Mouse (Mus musculus) left cerebral cortex, postnatal 10 days (tissue): ENCODE data around the gene Rab42. TPM values are rescaled to one million over a fixed set of nuclear protein-coding genes. Genes with fewer than 3 reads are reported as not detected.
A peak's percentile ranks its signal among the peaks of the same experiment; 100 is the strongest.

Experiments used
- DNase-seq, 2 experiments: peaks; one replicate each; pipeline ENCODE4 v3.0.0; 2021 to 2022; ENCODE audit warnings: low spot score in 2 of 2, mixed read lengths in 1 of 2; ENCODE audit errors: extremely low spot score in 1 of 2
- intact Hi-C: fragments of 180-260 bp; cut with DNase I; formaldehyde crosslinking; loops from one replicate; pipeline ENCODE4 v1.15.1; 2025
- total RNA-seq, 2 experiments: library from RNA; stranded (reverse); gene quantifications; 2 replicates each; pipeline ENCODE4 v1.2.3; 2021

Gene Rab42
- total RNA-seq = 1 to 10 TPM in 1 of 2 experiments, under 1 TPM in 1; 0.79 to 1.3 TPM

DNA sequence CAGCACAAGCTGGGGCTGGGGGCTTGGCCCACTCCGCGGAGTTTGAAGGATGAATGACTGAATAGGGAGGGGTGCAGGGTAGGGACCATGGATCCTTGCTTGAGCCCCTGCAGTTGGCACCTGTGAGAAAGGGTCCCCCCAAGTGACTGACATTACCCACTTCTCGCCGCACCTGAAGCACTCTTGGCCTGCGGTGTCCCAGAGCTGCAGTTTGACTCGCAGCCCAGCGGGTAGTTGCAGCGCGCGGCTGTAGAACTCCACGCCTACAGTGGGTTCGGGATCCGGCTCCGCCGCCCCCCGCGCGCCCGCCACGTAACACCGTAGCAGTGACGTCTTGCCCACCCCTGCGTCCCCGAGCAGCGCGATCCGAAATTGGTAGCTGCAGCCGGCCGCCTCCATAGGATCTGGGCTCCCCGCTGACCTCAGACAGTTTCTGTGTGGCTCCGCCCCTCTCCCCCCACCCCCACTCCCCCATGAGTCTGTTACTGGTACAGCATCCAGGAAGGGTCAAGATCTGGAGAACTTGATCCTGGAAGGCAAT, at the start of gene Rab42:
TSS of gene Rab42 (minus strand) at position 447 of the 541 bp plus-strand sequence.
- intact Hi-C loops = no loop called here
- peak; percentile 34 to 82 for DNase-seq

GRCm38 (mm10) chr4:132352739-132353138, 49.6 kb upstream of the Rab42 start:
- intact Hi-C loops = loop anchor here (10.0 kb wide), 1 partner anchor 162 kb away; the partner anchor contains the start of gene Sesn2
- DNase-seq = no peak

DNA sequence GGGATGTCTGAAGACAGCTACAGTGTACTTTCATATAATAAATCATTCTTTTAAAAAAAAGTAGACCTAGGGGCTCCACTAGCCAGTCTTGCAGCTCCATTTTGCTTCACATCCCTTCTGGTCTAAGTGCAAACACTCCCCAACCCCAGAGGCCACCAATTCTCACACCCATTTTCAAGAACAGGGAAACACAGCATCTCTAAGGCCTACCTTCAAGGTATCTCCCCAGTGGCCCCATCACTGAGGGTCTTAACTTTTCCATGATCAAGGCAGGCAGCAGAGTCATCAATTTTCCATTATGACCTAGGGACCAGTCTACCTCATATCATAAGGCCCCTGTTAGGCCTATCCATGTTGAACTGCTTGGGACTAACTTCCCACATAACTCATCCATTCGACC, 48.2 kb upstream of the Rab42 start:
- intact Hi-C loops = loop anchor here (10.0 kb wide), 1 partner anchor 163 kb away; the partner anchor contains the start of gene Sesn2
- no peak for DNase-seq

- no peak for DNase-seq
- intact Hi-C loops = loop anchor here (10.0 kb wide), 1 partner anchor 164 kb away; the partner anchor contains the start of gene Sesn2
Observed at GRCm38 (mm10) chr4:132350854-132351253, 47.7 kb upstream of the Rab42 start.

GRCm38 (mm10) chr4:132350123-132350740, 47.0 kb upstream of the Rab42 start:
- DNase-seq = no peak
- intact Hi-C loops = loop anchor here (10.0 kb wide), 1 partner anchor 165 kb away; the partner anchor contains the start of gene Sesn2

GRCm38 (mm10) chr4:132349495-132350122, 46.4 kb upstream of the Rab42 start:
- intact Hi-C loops = loop anchor here (5.0 to 10.0 kb wide), 3 partner anchors 52 to 165 kb away; partner anchors contain the start of genes Sesn2 and Taf12

DNA sequence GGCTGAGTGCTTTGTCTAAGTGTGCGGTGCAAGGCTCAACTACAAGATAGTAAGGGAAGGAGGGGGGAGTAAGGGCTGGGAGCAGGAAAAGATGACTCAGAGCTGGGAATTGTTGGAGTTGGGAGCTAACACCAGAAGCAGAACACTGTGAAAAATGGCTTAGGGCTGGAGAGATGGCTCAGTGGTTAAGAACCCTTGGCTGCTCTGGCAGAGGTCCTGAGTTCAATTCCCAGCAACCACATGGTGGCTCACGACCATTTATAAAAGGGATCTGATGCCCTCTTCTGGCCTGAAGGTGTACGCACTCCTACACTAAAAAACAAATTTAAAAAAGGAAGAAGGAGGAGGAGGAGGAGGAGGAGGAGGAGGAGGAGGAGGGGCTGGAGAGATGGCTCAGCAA, 43.5 kb upstream of the Rab42 start:
- intact Hi-C loops = loop anchor here (5.0 kb wide), 2 partner anchors 49 to 74 kb away; partner anchors contain the start of gene Taf12
- DNase-seq = no peak

More at GRCm38 (mm10) chr4:132349495-132350122, 46.4 kb upstream of the Rab42 start:
- DNase-seq = no peak

GRCm38 (mm10) chr4:132346261-132346660, 43.1 kb upstream of the Rab42 start:
- no peak for DNase-seq
- intact Hi-C loops = loop anchor here (5.0 kb wide), 2 partner anchors 49 to 74 kb away; partner anchors contain the start of gene Taf12

DNA sequence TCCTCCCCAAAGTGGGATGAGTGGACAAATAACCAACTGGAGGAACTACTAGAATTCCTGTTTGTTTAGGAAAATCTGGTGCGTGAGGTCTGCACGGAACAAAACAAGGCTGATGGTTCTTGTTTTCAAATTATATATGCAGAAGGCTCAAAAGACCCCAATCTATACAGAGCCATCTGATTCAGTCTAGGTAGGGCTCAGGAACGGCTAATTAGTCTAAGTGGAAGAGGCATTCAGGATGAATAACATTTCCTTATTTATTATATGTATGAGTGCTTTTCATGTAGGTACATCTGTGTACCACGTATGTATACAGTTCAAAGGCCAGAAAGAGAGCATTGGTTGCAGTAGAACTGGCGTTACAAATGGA, 42.6 kb upstream of the Rab42 start:
- DNase-seq = no peak
- intact Hi-C loops = loop anchor here (5.0 kb wide), 2 partner anchors 49 to 74 kb away; partner anchors contain the start of gene Taf12

DNA sequence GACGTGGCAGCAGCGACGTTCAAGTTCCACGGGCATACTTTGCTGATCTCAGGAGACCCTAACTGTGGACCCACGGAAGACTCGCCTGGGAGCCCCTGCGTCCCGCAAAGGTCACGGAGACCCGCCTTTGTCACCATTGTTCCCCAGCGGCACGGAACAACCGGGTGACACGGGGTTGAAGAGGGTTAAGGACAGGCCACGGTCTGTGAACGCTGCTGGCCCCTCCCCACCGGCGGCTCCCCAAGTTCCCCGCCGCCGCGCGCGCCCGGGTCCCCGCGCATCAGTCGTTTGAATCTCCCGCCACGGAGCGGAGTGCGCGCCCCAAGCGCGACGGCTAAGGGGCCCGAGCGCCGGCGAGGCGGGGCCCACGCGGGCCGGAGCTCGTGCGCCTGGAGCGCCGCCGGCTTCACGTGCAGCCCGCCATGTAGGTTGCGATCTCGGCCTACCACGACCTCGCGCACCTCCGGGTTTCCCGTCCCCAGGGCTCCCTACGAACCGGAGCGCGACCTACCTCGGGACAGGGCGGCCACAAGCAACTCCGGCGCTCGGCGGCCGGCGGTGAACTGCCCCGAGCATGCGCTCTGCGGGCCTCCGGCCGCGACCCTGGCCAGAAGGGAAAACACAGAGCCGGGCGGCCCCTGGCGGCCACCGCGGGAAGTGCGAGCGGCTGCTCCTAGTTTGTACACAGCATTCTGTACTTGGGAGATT, 42.1 kb upstream of the Rab42 start:
- peak; percentile 91 to 94 for DNase-seq
- intact Hi-C loops = loop anchor here (5.0 kb wide), 2 partner anchors 48 to 73 kb away; partner anchors contain the start of gene Taf12

DNA sequence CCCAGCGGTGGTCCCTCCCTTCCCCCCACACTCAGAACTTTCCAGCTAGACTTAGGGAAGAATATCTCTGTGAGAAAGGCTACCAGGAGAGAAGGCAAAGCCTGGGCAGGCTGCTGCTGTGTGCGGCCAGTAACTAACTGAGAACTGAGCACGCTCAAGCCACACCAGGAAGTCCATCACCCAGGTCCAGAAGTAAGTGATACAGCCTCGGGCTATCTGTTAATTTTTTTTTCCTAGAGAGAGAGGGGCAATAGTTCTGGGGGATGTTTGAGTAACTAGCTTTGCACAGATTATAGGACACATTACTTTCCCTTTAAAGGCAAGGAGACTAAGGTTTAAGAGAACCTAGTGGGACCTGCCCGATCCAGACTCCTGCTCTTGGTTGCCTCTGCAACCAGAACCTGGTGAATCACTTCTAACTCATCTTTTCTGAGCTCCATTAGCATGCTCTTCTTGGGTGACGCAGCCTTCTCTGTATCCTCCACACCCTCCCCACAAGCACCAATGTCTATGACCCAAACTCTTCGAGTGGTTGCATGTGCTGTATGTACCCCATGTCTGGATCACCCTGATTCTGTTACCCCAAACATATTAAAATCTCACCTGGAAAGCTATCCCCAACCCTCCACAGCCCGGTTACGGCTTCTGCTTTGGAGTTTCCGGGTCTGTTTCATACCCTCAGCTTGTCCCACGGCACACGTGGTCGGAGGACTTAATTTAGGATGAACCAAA, 41.4 kb upstream of the Rab42 start:
- DNase-seq = no peak
- intact Hi-C loops = loop anchor here (5.0 kb wide), 2 partner anchors 47 to 72 kb away; partner anchors contain the start of gene Taf12

DNA sequence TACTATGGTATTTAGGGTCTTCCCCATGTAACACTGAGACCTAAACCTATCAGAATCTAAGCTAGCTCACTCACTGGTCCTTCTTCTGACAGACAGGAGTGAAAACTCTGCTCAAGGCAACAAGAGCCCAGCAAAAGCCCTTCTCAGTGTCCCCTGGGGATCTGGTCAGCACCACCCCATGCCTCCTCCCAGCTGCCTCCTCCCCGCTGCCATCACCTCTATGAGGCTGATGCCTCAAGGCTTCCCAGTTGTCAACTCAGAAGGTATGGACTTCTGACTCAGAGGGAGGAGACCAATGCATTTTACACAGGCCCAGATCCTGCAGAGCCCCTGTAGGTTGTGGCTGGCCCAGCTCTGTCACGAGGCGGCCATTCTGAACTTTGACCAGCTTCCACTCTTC, 38.3 kb upstream of the Rab42 start:
- intact Hi-C loops = no loop called here
- DNase-seq = no peak

GRCm38 (mm10) chr4:132338943-132339342, 35.8 kb upstream of the Rab42 start:
- intact Hi-C loops = no loop called here
- peak; percentile 28 to 69 for DNase-seq

GRCm38 (mm10) chr4:132332880-132333279, 29.7 kb upstream of the Rab42 start:
- intact Hi-C loops = no loop called here
- DNase-seq = no peak

- intact Hi-C loops = no loop called here
- no peak for DNase-seq
Observed at GRCm38 (mm10) chr4:132331960-132332359, 28.8 kb upstream of the Rab42 start.

DNA sequence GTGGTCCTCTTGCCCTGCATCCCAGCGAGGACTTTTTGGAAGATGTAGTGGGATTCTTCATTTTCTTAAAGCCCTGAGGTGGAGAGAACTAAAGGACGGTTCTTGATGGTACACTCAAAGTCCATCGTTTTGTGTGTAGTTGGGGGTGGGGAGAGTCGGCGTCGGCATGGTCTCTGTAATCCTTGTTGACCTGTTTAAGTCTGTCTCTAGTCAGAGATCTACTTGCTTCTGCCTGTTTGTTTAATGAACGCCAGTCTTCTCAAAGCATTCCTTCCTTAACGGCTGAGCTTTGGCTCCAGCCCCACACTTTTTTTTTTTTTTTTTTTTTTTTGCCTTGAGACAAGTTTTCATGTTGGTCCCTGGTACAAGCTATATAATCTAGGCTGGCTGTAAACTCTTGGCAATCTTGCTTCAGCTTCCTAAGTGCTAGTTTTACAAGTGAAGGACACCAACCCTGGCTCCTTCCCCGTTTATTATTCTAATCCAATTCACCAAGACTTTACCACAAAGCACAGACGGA, 26.7 kb upstream of the Rab42 start:
- intact Hi-C loops = no loop called here
- no peak for DNase-seq

- intact Hi-C loops = no loop called here
- DNase-seq = peak; percentile 67 to 94
Observed at GRCm38 (mm10) chr4:132329115-132329834, 26.1 kb upstream of the Rab42 start, which contains the start of gene Trnau1ap. Gene Trnau1ap, minus strand, starts transcription at chr4:132329538.
